Mouse (Mus musculus) frontal cortex, adult 2 months (tissue): ENCODE data around the gene Gemin7. TPM values are rescaled to one million over a fixed set of nuclear protein-coding genes. Genes with fewer than 3 reads are reported as not detected.

Experiments
- DNase-seq, 2 experiments: peaks; one replicate each; pipeline ENCODE4 v3.0.0; 2022; ENCODE audit warnings: low spot score in 1 of 2; ENCODE audit errors: extremely low spot score in 1 of 2
- polyA plus RNA-seq: library from polyadenylated mRNA; depleted of rRNA; stranded (reverse); fragments of >200 nt; gene quantifications from 2 replicates; pipeline ENCODE4 v1.2.3, GENCODE M21; 2012

Gene Gemin7
- polyA plus RNA-seq, 1 experiment = 49.9 TPM

DNA sequence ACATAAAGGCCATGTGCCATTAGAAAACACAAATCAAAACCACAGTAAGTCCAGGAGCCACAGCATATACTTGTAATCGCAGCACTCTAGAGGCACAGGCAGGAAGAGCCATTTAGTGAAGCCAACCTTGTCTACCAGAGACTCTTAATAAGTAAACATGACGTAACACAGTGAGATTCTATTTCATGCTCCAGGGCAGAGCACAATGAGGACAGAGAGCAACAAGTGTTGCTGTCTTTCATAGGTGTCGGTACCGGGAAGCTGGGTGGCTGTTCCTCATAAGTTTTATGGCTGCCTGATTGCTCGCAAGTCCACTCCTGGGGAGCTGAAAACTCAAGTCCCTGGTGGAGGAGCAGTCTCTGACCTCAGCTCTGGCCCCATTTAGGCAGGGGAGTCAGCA is 25.8 kb downstream of the Gemin7 start:
- DNase-seq = no peak

DNA sequence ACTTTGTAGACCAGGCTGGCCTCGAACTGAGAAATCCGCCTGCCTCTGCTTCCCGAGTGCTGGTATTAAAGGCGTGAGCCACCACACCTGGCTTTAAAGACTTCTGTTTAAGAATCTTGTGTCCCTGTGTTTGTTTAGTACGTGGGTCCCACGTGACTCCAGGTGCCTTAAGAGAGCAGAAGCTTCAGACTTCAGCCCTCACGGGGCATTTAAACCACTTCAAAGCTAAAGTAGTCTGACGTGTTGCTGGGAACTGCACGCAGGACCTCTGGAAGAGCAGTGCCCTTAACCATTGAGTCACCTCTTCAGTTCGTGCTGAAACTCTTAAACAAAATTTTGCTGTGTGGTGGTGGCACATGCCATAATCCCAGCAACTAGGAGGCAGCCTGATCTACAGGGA is 28.0 kb downstream of the Gemin7 start:
- no peak for DNase-seq

DNA sequence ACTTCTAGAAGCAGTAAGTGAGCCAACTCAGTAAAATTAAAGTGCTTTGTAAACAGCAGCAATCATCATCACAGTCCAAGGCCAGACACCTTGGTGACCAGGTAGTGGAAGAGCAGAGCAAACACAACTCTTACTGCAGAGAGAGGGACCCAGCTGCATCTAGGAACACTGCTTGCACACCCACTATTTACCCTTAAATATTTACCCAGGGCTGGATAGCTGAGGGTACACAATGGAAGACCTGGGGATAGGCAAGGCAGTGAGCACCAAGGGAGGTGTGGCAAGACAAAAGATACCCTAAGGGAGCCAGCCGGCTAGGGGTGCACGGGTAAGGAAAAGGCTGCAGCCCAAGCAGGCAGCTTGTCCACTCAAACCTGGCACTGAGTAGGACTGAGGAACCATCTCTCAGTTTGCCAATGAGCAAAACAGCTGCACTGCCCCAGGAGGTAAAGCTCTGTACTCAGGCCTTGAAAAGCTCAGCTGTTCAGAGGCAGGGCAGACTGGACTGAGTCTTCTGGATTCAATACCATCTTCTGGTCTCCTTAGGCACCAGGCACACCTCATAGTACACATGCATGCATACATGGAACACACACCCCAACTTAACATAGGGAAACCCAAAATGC is 29.9 kb downstream of the Gemin7 start:
- DNase-seq = no peak

DNA sequence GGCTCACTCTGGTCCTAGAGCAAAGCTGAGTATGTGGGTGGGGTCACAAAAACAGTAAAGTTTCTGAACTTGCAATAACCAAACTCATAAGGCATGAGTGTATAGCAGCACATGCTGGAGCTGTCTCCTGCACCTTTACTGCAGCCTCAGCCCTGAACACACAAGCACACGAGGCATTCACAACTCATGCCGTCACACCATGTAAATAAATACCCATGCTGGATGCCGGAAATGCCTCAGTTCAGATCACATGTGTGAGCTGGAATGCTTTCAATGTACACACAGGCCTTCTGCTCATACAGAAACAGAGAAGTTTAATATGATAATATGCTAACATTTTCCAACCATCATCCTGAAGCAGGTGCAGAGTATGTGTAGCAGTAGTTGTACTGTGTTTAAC is 31.4 kb downstream of the Gemin7 start:
- DNase-seq = no peak

DNA sequence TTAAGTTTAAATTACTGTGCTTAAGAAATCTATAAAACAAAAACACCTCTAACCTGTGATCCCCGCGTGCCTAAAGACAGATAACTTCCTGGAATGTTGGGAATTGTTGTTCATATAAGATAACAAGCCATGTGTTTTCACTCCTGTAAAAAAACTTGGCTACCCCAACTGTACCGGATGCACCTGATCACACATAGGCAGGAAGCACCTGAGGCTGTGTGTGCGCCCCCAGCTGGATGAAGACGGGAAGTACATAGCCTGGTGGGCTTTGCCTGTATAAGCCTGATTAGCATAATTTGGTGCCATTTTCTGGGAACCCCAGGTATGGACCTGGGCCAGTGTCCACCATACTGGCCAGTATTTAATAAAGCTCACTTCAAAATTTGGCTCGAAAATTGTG is 33.8 kb downstream of the Gemin7 start:
- DNase-seq = no peak

DNA sequence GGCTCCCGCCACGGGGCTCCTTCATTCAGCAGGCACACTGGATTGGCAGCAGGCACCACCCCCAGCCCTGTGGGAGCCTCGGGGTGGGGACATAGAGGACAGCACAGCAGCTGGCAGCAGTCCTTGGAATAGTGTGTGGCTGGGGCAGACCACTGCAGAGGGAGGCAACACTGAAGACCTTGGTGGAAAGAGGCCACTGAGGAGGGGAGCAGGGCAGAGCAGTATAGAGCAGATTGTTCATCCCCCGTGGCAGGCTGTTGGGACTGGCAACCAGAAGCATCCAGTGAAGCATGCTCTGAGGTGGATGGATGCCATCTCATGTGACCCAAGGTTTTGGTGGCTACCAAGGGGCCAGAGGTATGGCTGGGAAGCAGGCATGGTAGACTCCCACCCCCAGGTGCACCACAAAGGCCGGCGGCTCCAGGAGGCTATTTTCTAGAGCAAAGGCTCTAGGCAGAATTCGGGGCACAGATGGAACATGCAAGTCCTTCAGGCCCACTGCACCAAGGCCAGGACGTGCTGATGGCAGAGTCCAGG is 35.2 kb downstream of the Gemin7 start:
- no peak for DNase-seq

DNA sequence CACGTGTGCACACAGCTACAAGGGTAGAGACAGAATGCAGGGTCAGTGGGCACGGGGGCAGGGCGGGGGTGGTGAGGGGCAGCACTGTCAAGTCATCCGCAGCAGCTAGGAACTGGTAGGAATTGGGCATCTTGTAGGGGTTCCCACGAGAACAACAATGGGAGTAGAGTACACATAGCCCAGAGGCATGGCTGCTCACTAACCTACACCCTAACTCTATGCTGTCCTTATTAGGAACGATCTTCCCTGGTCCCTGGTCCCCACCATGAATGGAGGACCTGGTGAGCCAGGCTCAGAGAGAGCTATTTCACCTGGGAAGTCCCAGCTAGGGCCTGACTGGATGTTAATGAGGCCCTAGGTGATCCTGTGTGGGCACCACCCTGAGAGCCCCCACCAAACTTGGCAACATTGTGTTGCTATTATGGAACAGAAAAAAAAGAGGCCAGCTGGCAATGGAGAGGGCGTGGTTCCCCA is 35.7 kb downstream of the Gemin7 start:
- DNase-seq = no peak

DNA sequence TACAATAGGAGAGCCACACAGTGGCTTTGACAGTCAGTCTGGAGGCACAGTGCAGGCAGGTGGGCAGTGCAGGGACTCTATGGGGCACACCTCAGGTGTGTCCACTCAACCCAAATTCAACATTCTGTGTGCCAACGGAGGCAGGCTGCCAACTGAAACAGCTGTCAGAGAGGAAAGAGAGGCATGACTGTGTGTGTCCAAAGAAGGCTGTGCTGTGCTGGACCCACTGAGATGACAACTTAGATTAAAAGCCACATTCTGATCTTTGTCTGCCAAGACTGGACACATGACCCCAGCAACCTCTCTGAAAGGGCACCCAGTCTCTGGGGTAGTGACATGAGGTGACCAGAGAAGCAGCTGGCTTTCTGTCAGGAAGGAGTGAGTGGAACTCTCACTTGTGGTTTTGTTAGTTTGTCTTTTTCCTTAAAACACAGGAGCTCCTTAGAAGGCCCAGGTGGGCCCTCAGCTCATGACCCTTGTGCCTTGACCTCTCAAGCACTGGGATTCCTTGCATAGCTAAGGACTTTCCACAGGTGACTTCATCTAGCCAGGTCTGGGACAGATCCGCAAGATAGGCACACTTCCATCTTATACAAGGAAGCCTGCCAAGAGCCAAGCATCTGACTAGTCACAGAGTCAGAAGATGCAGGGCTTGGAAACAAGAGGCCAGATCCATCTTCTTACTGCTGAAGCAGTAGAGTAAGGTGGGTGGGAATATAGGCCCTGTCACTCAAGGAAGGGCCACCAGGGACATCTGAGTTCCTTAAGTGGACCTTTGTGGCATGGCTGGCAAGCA is 36.4 kb downstream of the Gemin7 start:
- DNase-seq = no peak

DNA sequence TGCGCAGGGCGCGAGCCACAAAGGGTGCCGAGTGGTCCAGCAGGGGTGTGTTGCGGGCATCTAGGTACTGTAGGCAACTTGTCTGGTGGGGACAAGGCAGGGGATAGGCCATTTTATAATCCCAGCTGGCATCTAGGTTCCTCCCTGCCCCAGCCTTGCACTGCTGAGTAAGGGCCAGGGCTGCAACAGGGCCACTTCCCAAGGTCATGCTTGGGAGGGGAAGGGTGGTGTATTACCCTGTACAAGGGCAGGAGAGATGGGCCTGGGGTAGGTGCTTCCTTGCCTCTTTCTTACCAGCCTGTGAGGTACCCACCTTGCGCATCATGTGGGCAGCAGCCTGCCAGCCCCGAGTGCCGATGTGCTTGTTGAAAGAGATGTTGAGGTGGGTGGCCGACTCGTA is 42.7 kb downstream of the Gemin7 start:
- DNase-seq = no peak

DNA sequence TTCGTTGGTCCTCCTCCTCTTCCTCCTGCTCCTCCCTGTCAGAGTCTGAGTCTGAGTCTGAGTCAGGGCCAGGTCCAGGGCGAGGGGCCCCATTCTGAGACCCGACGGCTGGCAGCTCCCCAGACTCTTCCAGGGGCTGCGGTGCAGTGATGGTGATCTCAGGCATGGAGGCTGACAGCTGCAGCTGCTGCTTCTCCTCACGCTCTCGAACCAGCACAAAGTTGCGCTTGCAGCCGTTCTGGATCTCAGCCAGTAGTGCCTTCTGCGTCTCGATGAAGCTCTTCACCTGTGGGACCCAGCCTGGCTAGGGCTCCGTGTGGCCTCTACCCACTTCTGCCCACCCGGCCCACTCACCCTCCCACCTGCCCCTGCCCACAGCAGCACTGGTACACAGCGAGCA is 45.2 kb downstream of the Gemin7 start:
- DNase-seq = no peak

DNA sequence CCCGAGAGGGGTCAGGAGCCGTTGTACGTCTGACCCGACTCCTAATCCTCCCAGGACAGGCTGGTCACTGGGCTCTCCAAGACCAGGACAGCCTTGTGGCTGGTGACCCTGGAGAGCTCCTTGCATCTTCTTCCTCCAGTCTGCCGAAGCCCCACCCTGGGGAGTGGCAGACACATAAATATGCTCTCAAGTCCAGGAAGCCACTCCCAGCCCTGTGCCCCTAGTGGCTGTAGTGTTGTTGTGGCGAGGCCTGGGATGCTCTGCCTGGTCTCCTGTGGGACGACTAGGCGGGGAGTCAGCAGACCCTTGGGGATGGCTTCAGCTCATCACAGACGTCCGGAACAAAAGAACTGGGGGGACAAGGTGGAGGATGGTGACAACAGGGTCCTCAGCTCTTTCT is 46.3 kb downstream of the Gemin7 start:
- no peak for DNase-seq

DNA sequence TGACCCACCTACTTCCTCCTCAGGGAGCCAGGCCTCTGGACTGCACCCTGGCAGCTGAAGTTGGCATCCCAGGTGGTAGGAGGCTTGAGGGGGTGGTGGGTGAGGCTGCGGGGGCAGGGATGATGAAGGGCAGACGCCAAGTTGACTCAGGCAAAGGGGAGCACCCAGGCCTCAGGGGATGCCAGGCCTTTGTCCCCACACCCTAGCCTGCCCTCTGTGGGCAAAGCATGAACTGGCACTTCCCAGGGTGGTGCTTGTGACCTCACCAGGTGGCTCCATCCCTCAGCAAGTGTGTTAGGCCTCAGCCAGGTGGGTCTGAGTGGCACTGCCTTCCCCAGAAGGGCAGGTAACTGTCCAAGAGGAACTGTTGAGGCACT is 52.3 kb downstream of the Gemin7 start:
- no peak for DNase-seq

DNA sequence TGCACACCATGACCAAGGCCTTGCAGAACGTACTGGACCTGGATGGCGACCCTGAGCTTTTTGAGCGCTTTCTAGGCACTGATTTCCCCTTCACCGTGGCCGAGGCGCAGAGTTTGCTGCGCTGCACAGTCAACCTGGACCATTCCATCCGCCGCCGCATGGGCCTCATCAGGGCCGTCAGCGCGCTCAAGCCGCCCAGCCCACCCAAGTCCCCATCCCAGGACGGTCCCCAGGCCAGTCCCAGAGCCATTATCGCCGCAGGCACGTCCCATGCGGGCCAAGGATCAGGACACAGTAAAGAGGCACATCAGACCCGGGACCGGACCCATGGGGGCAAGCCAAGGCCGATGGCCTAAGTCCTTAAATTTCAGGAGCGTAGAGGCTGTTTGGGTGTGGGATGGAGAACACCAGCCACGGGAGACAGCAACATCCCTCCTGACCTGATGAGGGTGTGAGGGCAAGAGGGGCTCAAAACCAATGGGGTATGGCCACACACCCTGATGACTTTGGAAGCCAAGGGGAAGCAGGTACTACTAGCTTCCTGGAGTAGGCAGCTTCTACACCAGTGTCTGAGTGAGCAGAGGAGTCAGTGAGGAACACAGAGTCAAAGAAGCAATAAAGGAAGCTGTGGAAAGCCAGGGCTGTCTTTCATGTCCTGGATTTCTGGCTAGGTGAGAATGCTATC is 52.8 kb downstream of the Gemin7 start:
- no peak for DNase-seq

DNA sequence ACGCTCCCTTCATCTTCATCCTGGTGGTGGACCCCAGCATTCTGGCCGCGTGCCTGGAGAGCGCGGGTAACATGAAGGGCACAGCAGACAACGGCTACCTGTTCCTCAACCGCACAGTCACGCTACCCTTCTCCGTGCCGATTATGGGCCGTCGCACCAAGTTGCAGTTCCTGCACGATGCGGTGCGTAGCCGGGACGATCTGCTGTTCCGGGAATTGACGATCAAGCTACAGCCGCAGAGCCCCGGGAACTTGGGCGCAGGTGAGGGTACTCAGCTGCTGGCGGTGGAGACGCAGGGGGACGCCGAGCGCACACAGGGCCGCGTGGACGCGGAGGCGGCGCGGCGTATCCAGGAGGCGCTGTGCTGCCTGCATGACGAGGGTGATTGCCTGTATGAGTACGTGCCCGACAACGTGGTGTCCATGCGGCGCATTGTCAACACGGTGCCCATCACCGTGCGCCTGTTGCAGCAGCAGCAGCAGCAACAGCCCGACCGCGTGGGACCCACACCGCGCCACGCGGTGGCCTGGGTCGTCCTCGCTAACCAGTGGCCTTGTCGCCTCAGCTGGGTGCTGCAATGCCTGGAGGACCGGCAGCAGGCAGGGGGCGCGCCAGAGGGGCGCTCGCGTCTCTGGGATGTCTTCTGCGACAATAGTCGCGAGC is 53.5 kb downstream of the Gemin7 start:
- DNase-seq = peak in 1 of 2 experiments; percentile 67

DNA sequence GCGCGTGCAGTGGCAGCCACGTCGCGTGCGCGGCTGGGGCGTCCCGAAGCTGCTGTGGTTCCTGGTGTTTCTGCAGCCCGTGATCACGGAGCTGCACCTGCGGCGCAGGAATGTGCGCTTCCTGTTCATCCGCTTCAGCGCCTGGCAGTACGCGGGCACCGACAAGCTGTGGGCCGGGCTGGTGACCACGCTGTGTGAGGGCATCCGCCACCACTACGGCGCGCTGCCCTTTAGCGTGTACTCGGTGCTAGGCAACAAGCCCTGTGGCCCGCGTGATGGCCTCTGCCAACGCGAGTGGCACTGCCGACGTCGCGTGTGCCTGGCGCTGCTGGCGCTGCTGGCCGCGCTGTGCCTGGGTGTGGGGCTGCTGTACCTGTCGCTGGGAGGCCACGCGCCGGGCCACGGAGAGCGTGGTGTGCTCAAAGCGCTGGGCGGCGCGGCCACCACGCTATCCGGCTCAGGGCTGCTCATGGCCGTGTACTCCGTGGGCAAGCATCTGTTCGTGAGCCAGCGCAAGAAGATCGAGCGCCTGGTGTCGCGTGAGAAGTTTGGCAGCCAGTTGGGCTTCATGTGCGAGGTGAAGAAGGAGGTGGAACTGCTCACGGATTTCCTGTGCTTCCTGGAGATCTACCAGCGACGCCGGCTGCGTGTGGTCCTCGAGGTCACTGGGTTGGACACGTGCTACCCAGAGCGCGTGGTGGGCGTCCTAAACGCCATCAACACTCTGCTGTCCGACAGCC is 54.2 kb downstream of the Gemin7 start:
- DNase-seq = no peak

DNA sequence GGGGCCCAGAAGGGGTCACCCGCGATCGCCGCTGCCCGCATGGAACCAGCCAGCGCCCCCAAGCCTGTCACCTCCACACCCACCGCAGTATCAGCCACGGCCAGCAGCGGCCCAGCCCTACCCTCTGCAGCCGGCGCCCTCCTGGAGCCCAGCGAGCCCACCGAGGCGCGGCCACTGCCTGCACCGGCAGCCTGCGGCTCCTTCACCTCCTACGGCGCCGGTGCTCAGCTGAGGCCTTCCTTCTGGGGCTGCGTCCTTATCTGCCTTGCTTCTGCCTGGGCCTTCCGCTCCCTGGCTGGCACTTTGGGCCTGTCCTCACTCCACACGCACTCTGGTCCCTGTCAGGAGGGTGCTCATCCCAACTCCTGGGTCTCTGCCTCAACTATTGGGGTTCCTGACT is 57.4 kb downstream of the Gemin7 start:
- DNase-seq = no peak

DNA sequence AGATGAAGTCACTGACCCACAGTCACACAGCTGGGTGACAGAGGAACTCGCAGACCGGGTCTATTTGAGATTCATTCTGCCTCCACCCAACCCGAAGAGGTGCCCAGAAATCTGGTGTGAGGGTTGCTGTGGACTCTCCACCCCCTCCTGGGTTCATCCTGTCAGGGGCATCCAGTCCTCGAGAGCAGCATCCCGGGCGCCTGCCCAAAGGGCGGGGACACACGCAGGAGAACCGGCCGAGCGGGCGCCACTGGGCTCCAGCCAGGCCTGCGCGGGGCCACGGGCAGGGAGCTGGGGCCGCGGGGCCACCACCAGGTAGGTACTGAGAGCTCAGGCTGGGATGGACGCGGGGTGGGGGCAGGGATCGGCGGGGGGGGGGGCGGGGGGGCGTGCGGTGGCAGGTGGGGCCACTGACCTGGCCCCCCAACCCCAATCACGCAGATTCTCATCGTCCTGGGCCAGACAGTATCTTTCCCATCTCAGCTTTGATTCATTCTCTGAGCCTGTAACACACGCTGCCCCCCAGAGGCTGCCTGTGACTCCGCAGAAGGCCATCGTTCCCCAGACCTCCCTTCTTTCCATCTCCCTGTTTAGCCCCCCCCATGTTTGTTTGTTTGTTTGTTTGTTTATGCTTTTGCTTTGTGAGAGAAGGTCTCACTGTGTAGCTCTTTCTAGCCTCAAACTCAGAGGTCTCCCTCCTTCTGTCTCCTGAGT is 59.6 kb downstream of the Gemin7 start, which contains the start of gene Nkpd1:
Gene Nkpd1 (plus strand): TSS at position 187 of the 714 bp plus-strand sequence.
- no peak for DNase-seq
